Mouse (Mus musculus): ENCODE data around the gene Vps18.
A peak's percentile ranks its signal among the peaks of the same experiment; 100 is the strongest.

The Vps18 gene

DNA sequence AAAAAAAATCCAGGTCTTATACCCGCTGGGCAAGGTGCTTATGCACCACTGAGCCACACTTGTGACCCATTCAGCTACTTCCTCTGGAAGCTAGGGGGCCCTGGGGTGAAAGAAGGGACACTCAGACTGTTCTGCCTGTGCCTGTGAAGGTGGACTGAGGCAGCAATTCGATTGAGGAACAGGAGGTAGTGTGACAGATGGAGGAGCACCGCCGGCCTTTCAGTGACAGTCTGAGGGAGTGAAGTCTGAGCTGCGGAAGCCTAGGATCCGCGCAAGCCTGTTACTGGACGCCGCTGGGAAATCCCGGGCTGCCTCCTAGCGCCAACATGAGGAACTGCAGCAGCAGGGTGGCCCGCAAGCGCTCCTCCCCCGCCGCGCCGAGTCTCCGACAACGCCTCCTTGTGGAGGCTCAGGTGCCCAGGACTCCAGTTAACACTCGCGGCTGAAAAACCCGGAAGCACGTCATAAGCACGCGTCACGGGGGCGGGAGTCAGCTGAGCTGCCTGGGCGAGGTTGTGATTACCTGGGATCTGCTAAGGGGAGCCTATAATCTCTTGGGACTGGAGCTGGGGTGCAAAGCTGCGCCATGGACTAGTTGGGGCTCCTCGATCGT is at the start of gene Vps18:
TSS of gene Vps18 (plus strand) at position 471 of the 613 bp plus-strand sequence.
- peak; percentile 97 for DNase-seq

DNA sequence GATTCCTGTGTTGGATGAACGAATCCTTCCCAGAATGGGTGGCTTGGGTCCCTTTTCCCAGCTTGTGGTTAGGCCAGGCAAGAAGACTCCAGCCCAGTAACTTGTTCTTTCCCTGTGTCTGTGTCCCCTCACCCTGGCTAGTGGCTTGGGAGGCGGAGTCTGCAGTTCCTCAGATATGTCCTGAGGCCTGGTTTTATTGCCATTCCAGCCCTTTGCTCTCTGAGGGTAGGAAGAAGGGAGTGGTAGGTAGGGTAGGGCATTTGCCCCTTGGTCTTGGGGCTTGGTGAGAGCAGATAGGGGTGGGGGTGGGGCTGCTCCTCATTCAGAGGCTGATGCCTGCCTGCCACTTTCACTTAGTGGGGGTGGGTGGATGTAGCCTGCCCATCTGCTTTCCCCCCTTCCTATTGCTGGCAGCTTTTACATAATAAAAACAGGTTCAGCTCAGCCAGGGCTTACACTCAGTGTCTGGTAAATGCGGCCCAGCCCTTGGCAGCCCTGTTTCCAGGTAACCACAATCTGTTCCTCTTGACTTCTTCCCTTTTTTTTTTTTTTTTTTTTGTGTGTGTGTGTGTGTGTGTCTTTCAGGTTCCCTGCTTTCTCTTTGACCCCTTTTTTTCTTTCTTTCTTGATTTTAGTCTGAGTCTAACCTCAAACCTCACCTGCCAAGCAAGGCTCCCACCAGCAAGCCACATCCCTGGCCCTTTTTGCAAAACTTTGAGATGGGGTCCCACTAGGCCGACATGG is 48.3 kb upstream of the Vps18 start:
- DNase-seq: no peak

DNA sequence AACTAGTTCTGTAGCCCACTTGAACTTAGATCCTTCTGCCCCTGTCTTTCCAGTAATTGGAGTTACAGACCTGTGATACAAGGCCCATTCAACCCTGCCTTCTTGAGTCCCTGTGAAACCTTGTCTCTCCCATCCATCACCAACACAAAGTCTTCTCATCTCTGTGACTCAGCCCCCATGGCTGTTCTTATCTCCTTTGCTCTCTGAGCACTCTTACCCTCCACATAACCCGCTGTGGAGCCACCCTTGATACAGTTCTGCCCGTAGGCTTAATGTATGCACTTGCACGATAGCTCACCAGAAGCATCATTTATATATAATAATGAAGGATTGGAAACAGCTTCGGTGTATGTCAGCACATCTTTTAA is 47.7 kb upstream of the Vps18 start:
- no peak for DNase-seq

DNA sequence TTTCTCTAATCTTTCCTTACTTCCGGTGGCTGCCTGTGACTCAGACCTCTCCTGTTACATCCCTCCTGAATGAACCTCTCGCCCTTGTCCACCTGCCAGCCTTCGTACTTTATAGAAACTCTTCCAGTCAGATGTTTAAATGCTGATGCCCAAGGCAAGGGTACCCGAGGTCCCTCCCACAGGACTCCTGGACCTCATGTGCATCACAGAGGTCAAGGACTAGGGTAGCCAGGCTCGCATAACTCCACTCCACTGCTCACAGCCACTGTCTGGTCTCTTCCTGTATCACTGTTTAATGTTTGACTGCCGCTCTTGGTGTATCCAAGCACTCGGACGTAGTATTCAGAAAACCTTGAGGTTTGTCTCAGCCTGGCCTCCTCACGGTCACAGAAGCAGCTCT is 46.0 kb upstream of the Vps18 start:
- DNase-seq: no peak

DNA sequence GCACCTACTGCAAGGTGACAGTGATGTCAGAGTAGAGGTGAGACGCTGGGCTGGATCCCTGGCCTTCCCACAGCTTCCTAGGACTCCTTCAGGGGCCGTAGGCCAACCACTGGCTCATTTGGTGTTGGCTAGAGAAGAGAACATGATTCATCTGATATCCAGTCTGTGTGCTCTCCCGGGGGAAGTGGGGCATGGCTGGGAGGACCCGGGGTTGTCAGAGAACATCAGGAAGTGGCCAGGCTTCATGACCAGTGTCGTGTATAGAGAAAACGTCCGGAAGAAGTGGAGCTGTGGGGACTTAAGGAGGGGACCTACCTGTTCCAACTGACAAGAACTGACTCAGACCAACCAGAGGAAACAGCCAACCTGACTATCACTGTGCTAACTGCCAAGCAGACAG is 43.3 kb upstream of the Vps18 start:
- DNase-seq: no peak

DNA sequence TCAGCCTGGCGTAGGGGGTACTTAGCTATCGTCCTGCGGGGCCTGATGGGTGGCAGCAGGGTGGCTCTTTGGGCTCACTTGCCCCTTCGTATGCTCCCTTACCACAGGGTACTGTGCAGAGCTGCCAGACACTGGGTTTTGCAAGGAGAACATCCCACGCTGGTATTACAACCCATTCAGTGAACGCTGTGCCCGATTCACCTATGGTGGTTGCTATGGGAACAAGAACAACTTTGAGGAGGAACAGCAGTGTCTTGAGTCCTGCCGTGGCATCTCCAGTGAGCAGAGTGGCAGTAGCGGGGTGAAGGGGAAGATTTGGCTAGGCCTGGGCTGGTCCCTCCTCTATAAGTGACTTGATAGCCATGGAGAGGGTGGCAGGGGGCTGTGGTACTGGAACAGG is 40.6 kb upstream of the Vps18 start:
- DNase-seq: no peak

DNA sequence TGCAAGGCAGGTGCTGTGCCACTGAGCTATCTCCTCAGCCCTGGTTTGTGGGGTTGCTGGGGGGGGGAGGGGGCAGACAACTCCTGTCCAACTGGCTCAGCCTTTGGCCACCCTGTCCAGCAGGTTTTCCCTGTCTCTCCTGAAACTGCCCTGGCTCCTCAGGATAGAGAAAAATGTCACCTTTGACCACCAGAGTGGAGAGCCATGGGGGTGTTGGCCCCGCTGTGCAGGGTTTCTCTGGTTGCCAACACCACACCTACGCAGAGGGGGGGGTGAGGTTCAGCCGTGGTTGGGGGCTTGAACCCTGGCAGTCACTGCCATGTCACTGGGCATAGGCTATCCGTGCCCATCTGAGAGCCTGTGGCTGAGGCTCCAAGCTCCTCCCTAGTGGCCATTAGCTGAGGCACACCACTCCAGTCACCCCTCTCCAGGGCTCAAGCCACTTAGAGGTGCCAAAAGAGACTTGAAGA is 38.9 kb upstream of the Vps18 start:
- no peak for DNase-seq

DNA sequence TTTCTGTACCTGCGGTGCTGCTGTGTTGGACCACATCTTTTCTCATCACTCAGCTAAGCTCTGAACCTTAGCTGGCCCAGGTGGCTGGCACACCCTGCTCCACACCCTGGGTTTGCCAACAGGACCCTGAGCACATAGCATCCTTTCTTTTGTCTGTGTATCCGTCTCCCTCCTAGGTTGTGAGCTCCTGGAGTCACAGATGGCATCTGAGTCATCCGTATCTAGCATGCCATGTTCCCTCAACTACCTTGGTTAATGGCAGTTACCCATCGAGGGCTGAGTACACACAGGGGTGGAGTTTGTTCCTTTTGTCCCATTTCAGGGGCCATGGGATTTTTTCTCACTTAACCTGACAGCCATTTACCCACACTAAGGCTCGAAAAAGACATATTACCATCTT is 38.2 kb upstream of the Vps18 start:
- DNase-seq: no peak

DNA sequence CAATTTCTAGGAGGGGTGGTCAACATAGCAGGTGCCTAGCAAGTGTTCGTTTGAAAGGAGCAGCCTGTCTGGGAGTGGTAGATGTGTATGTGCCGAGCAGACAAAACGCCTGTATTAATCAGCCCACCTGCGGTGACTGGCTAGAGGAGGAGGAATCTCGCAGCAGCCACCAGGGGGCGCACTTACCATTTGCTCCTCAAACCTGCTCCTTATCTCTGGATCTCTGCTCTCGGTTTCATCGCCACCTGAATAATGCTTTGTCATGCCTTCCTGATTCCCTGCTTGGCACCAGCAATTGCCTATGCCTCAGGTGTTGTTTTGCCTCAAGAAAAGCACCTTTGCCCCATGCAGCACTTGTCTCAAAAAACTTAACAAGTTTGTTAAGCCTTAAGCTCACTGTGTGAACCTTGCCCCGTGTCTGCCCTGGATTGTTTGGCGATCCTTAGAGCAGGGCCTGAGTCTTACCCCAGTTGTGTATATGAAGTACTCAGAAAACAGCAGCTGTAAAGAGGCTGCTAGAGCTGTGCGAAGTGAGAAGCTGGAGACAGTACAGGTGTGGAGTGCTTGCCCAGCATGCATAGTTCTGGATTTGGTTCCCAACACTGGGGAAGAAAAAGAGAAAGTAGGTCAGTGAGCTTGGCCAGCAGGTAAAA is 37.6 kb upstream of the Vps18 start:
- DNase-seq: peak; percentile 59

DNA sequence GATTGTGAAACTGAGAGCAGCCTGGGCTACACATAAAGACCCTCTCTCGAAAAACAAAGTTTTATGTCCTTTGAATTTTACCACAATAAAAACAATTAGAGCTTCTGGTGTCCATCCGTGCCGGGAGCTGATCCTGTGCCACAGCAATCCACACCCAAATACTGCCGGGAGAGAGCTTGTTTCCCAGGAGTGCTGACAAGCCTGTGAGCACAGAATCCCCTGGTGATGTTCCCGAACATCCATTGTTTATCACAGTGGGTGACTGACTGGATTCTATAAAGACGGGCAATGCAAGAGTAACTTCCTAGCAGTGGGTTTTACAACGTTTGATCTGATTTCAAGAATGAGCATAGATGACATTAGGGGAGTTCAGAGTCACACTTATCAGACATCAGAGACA is 33.6 kb upstream of the Vps18 start:
- DNase-seq: no peak

DNA sequence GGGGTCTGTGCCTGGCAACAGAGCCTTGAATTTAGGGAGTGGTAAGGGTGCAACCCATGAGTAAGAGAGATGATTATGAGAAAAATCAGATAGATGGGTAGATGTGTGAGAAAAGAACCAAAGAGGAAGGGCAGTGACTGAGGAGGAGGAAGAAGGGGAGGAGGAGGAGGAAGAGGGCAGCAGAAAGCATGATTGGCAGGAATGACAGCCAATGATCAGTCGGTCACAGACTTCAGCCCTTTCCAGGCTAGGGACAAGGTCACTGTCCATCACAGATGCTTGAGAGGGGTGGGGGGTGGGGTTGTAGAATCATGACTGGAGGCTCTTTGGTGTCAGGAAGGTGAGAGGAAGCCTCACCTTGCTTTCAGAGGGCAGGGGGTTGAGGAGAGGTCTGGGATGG is 28.0 kb upstream of the Vps18 start:
- DNase-seq: no peak

DNA sequence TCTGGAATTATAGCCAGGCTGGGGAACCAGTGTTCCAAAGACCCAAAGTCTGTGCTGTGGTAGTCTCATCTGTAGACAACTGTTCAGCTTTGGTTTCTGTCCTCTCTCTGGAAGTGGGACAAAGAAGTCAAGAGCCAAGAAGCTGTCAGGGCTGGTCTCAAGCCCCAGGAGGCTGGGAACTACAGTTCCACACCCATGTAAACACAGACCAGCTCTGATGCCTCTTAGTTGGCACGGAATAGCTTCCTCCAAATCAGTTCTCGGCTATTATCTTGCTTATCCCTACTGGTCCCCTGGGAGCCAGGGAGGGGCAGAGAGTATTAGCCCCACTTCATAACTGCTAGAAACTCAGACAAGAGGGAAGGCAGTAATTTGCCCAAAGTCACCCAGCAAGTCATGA is 27.2 kb upstream of the Vps18 start:
- DNase-seq: no peak

DNA sequence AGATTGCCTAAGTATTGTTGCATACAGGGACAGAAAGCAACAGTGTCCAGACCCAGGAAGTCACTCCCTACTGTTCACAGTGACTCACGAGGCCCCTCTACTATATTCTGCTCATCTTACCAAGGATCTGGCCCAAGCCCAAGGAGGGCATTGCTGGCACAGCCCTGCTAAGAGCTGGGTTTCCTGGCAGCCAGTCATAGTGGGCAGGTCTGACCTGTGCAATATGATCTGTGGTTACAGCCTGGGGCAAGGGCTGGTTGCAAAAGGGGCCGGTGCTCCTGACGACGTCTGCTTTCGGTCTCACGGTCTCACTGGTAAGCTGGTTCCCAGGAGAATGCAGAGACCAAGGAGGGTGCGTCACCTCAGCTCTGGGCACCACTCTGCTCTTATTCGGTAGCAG is 25.6 kb upstream of the Vps18 start:
- DNase-seq: no peak

DNA sequence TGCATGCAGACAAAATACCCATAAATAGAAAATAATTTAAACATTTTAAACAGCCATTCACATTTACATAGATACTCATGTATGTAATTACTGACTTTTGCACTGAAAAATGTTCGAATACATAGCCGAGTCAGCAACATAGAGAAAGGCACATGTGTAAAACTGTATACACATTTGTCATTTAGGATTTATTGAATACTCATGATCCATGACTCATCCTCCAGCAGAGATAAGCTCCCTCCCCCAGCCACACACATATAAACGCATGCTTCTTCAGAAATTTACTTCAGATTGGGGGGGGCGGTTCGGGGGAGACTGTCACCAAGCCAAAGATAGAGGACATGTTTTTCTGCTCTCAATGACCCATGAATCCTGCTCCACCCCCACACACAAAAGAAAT is 24.7 kb upstream of the Vps18 start:
- no peak for DNase-seq

DNA sequence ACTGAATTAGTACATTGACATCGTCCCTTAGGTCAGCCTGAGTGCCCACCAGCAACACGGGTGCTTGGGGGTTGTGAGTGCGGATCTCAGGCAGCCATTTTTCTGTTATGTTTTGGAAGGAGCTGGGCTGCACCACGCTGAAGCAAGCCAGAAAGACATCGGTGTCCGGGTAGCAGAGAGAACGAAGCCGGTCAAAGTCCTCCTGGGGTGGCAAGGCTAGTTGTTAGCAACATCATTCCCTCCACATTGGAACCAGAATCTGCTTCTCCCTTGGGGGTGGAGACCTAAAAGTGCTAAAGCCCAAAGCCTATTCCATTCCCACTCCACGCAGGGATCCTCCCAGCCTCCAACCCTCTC is 18.3 kb upstream of the Vps18 start:
- no peak for DNase-seq

DNA sequence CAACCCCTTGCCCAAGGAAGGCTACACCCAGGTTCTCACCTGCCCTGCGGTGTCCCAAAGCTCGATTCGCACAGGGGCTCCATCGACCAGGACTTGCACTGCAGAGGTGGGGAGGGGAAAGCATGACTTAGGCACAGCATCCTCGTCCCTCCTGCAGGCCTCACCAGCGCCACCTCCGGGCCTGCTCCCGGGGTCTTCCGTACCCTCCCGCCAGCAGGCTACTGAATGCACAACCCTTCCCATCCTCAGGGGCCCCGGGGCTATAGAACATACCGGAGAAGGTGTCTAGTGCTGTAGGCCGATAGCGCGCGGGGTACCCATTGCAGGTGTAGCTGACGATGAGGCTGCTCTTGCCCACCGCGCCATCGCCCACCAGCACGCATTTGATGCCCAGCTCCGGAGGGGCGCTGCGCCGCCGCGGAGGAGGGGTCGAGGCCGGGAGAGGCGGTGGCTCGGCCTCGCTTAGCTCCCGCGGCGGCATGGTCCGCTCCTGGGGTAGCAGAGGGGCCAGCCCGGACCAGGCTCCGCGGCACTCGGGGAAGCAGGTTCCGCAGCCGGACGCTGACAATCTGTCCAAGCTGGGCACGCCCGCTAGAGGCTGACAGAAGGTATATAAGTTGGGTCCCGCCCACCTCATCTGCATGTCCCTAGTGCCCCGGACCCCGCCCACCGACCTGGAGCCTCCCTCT is 17.8 kb upstream of the Vps18 start, which contains the start of gene Rhov:
TSS of gene Rhov (minus strand) at position 630 of the 689 bp plus-strand sequence.
- peak; percentile 57 for DNase-seq

DNA sequence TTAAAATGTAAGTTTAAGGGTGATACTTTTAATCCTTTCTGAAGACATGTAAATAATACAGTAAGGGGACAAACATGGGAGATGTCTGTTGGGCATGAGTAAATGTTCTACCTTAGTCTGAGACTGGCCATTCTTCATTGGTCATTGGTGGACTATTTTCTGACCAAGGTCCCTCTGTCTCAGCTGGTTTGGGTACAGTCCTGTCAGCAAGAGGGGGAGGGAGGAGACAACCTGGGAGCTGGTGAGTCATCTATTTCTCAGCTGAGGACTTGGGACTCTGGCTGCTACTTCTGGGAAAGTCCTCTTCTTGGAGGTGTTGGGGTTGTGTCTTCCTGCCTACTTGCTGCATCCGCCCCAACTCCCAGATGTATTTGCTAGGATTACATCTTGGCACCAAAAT is 14.4 kb upstream of the Vps18 start:
- DNase-seq: no peak

DNA sequence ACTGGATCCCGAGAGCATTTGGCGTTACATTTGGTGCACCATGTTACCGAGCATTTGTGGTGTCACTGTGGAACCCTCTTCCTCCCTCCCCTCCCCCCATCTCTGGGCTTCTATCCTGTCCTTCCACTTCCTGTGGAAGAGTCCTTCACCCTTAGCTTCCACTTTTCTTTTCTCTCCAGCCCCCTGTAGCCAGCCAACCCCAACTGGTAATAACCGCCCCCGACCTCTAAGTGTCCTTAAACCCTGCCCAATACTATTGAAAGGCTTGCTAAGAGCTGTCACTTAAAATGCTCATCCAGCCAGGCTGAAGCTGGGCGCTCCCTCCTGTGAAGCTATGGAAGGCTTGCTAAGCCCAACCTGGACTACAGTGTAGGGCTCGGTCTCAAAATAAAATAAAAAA is 11.6 kb upstream of the Vps18 start:
- DNase-seq: no peak

DNA sequence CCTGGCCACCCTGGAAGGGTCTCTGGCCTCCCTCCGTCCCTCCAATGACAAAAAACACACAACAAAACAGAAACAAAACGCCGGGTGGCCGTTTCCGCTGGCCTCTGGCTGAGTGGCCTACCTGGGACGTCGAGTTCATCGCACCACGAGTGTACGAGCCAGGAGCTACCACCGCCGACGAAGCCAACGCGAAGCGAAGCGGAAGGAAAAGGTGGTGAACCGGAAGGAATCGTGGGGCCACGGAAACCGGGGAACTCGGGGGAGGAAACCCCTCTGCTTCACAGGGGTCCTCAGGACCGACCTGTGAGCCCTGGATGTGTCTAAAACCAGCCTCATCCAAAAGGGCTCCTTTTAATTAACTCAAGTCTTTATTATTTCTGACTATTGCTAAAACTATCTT is 10.7 kb upstream of the Vps18 start:
- no peak for DNase-seq

DNA sequence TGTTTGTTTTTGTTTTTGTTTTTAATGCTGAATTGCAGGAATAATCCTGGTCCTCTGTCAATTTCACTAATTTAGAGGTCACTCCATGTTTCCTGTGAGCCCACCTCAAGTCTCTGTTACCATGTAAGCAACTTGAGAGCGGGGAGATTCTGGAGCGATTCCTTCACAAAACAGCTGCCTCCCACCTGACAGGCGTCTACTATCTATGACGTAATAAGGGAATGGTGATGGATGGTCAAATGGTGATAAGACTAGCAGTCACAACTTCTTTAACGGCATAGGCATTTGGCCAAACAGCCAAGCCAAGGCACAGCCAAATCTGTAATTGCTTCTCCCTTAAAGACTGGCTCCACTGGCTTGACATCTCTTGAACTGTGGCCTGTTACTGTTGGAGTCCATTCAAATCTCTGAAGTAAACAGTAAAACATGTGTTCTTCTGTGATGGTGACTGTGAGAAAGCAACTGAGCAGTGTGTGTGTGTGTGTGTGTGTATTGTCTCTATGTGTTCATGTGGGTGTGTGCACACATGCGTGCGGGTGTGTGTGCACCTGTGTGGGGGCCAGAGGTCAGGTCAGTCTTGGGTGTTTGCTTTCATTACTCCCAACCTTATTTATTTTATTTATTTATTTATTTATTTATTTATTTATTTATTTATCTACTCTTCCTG is 6.5 kb upstream of the Vps18 start:
- no peak for DNase-seq

DNA sequence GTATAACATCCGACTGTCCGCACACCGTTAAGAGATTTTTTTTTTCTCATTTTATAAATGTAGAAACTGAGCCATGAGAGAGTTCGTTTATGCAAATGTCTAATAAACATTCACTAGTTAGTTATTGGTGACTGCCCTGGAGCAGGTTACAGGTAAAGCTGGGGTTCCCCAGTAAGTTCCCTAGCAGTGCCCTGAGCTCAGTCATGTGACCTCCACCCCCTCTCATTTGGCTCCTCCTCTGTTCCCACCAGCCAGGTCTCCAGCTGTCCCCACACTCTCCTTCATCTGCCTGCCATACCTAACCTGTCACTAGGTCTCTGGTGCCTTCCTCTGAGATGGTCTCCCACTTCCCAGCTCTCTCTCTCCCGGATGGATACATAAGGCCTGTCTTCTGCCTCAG is 1.2 kb upstream of the Vps18 start:
- no peak for DNase-seq

DNA sequence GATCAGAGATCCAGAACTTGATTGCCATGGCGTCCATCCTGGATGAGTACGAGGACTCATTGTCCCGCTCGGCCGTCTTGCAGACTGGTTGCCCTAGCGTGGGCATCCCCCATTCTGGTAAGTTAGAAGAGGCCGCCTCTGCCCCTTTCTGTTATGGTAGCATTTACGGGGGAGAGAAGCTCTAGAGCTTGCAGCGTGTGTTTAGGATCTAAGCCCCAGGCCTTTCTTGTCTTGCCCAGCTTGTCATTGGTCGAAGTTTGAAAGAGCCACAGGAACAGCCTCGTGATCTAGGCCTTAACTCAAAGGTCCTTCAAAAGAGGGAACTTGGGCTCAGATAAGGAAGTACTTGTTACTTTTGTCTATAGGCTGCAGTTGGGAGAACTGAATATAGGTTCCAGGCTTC is 475 bp downstream of the Vps18 start:
- peak; percentile 55 for DNase-seq

DNA sequence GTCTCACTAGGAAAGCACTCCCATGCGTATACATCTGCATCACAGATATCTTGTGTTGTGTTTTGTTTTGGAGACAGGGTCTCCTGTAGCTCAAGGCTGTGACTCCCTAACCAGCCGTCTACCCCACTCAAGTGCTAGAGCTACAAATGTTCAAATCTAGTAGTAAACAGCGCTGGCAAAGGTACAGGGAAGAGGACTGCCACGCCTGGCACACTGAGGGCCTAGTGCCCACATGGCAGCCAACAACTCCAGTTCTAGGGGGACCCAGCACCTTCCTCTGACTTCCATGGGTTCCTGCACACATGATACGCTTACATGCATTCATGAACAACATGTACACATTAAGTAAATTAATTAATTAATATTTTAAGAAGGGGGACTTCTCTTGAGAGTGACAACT is 3.7 kb downstream of the Vps18 start:
- DNase-seq: no peak

All from layer of hippocampus, adult 9-11 months (tissue).